ENCODE assay signal across 24 mouse cellular contexts in the genomic region with DNA sequence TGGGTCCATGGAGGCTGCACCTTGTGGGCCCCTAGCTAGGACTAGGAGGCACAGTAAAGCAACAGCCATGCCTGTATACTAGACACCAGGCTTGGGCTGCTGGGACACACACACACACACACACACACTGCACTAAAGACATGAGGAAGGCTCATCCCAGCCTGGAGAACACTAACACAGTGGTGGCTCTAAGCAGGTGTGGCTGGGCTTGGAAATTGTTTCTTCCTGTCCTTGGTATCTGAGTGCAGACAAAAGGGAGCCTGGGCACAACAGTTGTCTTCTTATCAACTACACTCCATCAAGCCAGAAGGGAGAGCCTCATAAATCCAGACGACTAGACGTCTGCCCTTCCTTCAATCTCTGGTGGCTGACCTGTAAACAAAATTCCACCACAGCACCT. TPM values are rescaled to one million over a fixed set of nuclear protein-coding genes. Genes with fewer than 3 reads are reported as not detected.
"Had no signal": no experiment of that assay in that cellular context is flagged by ENCODE, and none has a peak within 500 bp of the region (broad histone marks: within the 10 kb centered on the region; RNA-seq: fewer than 3 reads in every experiment).

No protein-coding gene starts in this region.

- H3K27me3 ChIP-seq: liver, embryonic 13.5 days; liver, embryonic 15.5 days; midbrain, embryonic 12.5 days; neural tube, embryonic 12.5 days; stomach, embryonic 15.5 days had no signal

- H3K27ac ChIP-seq: liver, embryonic 13.5 days; liver, embryonic 15.5 days; midbrain, embryonic 10.5 days; midbrain, embryonic 12.5 days; neural tube, embryonic 12.5 days; stomach, embryonic 15.5 days; stomach, postnatal 0 days had no signal

- DNase-seq: liver, embryonic 13.5 days; liver, postnatal 0 days; lung, embryonic 14.5 days; midbrain, embryonic 14.5 days; right cerebral cortex, postnatal 14 days; thymus, adult 2 months; thymus, postnatal 25 days; thymus, postnatal 4 days had no signal

- H3K4me3 ChIP-seq: liver, embryonic 13.5 days; liver, embryonic 15.5 days; midbrain, embryonic 10.5 days; midbrain, embryonic 12.5 days; neural tube, embryonic 12.5 days; stomach, embryonic 15.5 days had no signal

- H3K4me2 ChIP-seq: liver, embryonic 11.5 days; liver, embryonic 13.5 days; liver, embryonic 15.5 days; lung, embryonic 14.5 days; midbrain, embryonic 12.5 days; neural tube, embryonic 12.5 days; stomach, embryonic 15.5 days had no signal

- H3K4me1 ChIP-seq: liver, embryonic 13.5 days; liver, embryonic 15.5 days; neural tube, embryonic 12.5 days; stomach, embryonic 15.5 days had no signal

- H3K36me3 ChIP-seq: liver, embryonic 13.5 days; liver, embryonic 15.5 days; midbrain, embryonic 10.5 days; midbrain, embryonic 12.5 days; neural tube, embryonic 12.5 days; stomach, embryonic 15.5 days had no signal

RNA-seq across cellular contexts. Expression of a gene that starts 10.8 kb away (rescaled TPM):
- total RNA-seq: megakaryocyte, adult 5-6 weeks; megakaryocyte-erythroid progenitor cell, adult 5-6 weeks; neutrophil, adult 5-6 weeks had no signal
- polyA plus RNA-seq: liver, embryonic 11.5 days; liver, embryonic 13.5 days; lung, embryonic 16.5 days; midbrain, embryonic 10.5 days; midbrain, embryonic 12.5 days; neural tube, embryonic 12.5 days; spleen, adult 2 months; testis, adult 2 months had no signal

RNA-seq across cellular contexts. Expression of a gene that starts 19.9 kb away (rescaled TPM):
- total RNA-seq: megakaryocyte, adult 5-6 weeks; megakaryocyte-erythroid progenitor cell, adult 5-6 weeks; neutrophil, adult 5-6 weeks had no signal
- polyA plus RNA-seq: liver, embryonic 11.5 days; liver, embryonic 13.5 days; liver, embryonic 15.5 days; midbrain, embryonic 10.5 days; midbrain, embryonic 12.5 days; midbrain, embryonic 14.5 days; midbrain, embryonic 16.5 days; neural tube, embryonic 12.5 days; neural tube, embryonic 14.5 days; spleen, adult 2 months; testis, adult 2 months; urinary bladder, adult 2 months had no signal

RNA-seq across cellular contexts. Expression of a gene that starts 28.8 kb away (rescaled TPM):
- total RNA-seq: megakaryocyte-erythroid progenitor cell, adult 5-6 weeks; neutrophil, adult 5-6 weeks had no signal
- polyA plus RNA-seq: midbrain, embryonic 10.5 days; midbrain, embryonic 12.5 days; neural tube, embryonic 12.5 days; testis, adult 2 months; urinary bladder, adult 2 months had no signal

RNA-seq across cellular contexts. Expression of a gene that starts 40.7 kb away (rescaled TPM):
- total RNA-seq: megakaryocyte-erythroid progenitor cell, adult 5-6 weeks; neutrophil, adult 5-6 weeks had no signal
